Mouse (Mus musculus) adrenal gland, adult 18-20 months (tissue): ENCODE data around the gene Cep78. TPM values are rescaled to one million over a fixed set of nuclear protein-coding genes. Genes with fewer than 3 reads are reported as not detected.

Source experiments
- DNase-seq, 2 experiments: peaks; one replicate each; pipeline ENCODE4 v3.0.0; 2021 to 2022; ENCODE audit warnings: low spot score in 2 of 2
- total RNA-seq, 2 experiments: library from RNA; stranded (reverse); gene quantifications; 1 replicate in 1 of 2; 2 replicates in 1 of 2; pipeline ENCODE4 v1.2.3; 2021

The Cep78 gene
- total RNA-seq, 2 experiments from 2014 or later, result 5.4 to 6.8 TPM

- DNase-seq, result peak; percentile 21 to 36
These were observed 2.9 kb downstream of the Cep78 start for GRCm38 (mm10) chr19:15981861-15982260.

- no peak for DNase-seq
These were observed 11.4 kb downstream of the Cep78 start for GRCm38 (mm10) chr19:15973365-15973764.

GRCm38 (mm10) chr19:15965082-15965481 is 19.7 kb downstream of the Cep78 start:
- DNase-seq, result peak in 1 of 2 experiments; percentile 47

- DNase-seq, result no peak
These were observed 20.3 kb downstream of the Cep78 start for GRCm38 (mm10) chr19:15964533-15964932.

GRCm38 (mm10) chr19:15963011-15963695 is 21.6 kb downstream of the Cep78 start:
- peak in 1 of 2 experiments; percentile 32 for DNase-seq

- DNase-seq, result no peak
These were observed 22.5 kb downstream of the Cep78 start for GRCm38 (mm10) chr19:15962313-15962712.

GRCm38 (mm10) chr19:15950225-15950624 is 34.6 kb downstream of the Cep78 start:
- no peak for DNase-seq

GRCm38 (mm10) chr19:15948867-15949266 is 35.9 kb downstream of the Cep78 start:
- DNase-seq, result no peak

- no peak for DNase-seq
These were observed 36.4 kb downstream of the Cep78 start for GRCm38 (mm10) chr19:15948426-15948825.

GRCm38 (mm10) chr19:15947237-15947636 is 37.6 kb downstream of the Cep78 start, which contains the start of gene Psat1:
Gene Psat1 (minus strand): TSS chr19:15947337.
- DNase-seq, result no peak

- no peak for DNase-seq
These were observed 38.1 kb downstream of the Cep78 start for GRCm38 (mm10) chr19:15946663-15947062.

GRCm38 (mm10) chr19:15943117-15943423 is 41.7 kb downstream of the Cep78 start:
- no peak for DNase-seq

- no peak for DNase-seq
These were observed 42.2 kb downstream of the Cep78 start for GRCm38 (mm10) chr19:15942421-15943116.

- peak in 1 of 2 experiments; percentile 14 for DNase-seq
These were observed 43.4 kb downstream of the Cep78 start for GRCm38 (mm10) chr19:15941399-15941798.

GRCm38 (mm10) chr19:15925719-15926045 is 59.1 kb downstream of the Cep78 start:
- DNase-seq, result peak; percentile 76 to 78

GRCm38 (mm10) chr19:15924866-15925718 is 59.7 kb downstream of the Cep78 start:
- peak; percentile 74 to 77 for DNase-seq

- peak; percentile 50 to 51 for DNase-seq
These were observed 60.5 kb downstream of the Cep78 start for GRCm38 (mm10) chr19:15924181-15924865.

- DNase-seq, result peak; percentile 41 to 44
These were observed 61.4 kb downstream of the Cep78 start for GRCm38 (mm10) chr19:15923426-15923825.

- no peak for DNase-seq
These were observed 65.5 kb downstream of the Cep78 start for GRCm38 (mm10) chr19:15919336-15919735.

- DNase-seq, result no peak
These were observed 66.7 kb downstream of the Cep78 start for GRCm38 (mm10) chr19:15918111-15918510.
